Mouse (Mus musculus) spleen, postnatal 10 days (tissue): ENCODE data around the gene Khsrp.
A peak's percentile ranks its signal among the peaks of the same experiment; 100 is the strongest.

Source experiments
- DNase-seq, 2 experiments: peaks; one replicate each; pipeline ENCODE4 v3.0.0; 2021 to 2022; ENCODE audit warnings: low spot score in 2 of 2

Khsrp gene

GRCm38 (mm10) chr17:57030931-57031660 is at the start of gene Khsrp:
Khsrp (minus strand) TSS chr17:57031522.
- peak in 1 of 2 experiments; percentile 63 for DNase-seq

GRCm38 (mm10) chr17:57079919-57080318 is 48.6 kb upstream of the Khsrp start:
- no peak for DNase-seq

- peak; percentile 40 to 66 for DNase-seq
Observed at GRCm38 (mm10) chr17:57078336-57078735, 47.0 kb upstream of the Khsrp start, which contains the start of gene Dennd1c. Dennd1c (minus strand) TSS chr17:57078514.

DNA sequence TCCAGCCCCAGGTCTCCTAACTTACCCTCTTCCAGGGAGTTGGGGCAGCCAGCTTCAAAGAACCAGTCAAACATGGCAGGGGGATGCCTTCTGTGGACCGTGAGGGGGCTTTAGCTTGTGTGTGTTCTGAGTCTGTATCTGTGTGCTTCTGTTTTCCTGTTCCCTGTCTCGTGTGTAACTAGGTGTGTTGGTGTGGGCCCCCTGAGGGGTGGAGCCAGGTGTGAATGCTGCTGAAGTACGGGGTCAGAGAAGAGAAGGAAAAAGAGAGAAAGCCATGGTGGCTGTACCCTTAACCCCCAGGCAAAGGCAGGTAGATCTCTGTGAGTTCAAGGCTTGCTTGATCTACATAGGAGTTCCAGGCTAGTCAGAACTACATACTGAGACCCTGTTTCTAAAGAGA is 45.6 kb upstream of the Khsrp start:
- DNase-seq, result no peak

DNA sequence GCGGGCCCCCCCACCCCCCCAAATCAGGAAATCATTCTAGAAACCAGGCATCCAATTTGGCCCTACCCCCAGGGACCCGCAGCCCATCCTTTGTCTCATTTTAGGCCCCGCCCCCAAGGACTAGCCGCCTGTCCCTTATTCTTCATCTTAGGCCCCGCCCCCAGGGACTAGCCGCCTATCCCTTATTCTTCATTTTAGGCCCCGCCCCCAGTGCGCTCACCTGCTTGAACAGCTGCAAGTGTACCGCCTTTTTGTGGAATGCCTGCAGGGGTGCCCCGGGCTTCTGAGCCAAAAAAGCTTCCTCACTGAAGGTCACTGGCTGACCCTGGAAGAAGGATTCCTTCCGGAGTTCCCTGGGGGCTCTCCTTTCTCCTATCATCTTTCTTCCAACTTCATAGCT is 39.4 kb upstream of the Khsrp start:
- peak in 1 of 2 experiments; percentile 29 for DNase-seq

- DNase-seq, result no peak
Observed at GRCm38 (mm10) chr17:57070272-57070671, 39.0 kb upstream of the Khsrp start.

DNA sequence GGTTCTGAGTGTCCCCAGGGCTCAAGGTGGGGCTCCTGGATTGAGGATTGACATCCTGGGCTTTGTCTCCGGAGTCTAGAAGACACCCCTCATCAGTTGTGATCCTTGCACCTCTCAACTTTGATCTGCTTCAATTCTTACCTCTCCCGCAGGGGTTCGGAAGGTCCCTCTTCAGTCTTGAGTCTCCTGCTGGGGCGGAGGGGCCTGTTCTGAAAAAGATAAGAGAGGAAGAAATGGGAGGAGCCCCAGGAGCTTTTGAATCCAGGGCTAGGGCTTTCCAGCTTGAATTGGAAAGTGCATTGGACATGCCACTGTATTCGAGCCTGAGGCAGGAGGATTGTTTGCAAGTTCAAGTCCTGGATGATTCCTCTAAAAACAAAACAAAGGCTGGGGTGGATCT is 35.6 kb upstream of the Khsrp start:
- no peak for DNase-seq

GRCm38 (mm10) chr17:57063031-57063430 is 31.7 kb upstream of the Khsrp start:
- DNase-seq, result no peak

GRCm38 (mm10) chr17:57062548-57062947 is 31.2 kb upstream of the Khsrp start:
- no peak for DNase-seq

GRCm38 (mm10) chr17:57062011-57062521 is 30.7 kb upstream of the Khsrp start:
- peak in 1 of 2 experiments; percentile 39 for DNase-seq

DNA sequence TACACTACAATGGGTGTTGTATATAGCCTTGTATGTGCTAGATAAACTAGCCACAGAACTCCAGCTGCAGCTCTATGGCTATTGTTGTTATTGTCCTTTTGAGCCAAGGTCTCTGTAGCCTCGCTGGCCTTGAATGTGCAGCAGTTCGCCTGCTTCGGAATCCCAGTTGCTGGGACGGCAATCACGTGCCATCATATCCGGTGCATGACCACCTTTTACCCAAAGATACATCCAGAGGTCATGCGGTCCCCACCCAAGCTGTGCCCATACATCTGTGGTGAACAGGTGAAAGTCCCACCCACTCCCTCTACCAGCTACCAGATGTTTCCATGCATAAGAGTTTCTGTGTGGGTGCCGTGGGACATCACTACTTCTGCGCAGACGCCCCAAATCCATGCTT is 29.7 kb upstream of the Khsrp start:
- DNase-seq, result no peak

GRCm38 (mm10) chr17:57060231-57060801 is 29.0 kb upstream of the Khsrp start:
- peak; percentile 94 for DNase-seq

DNA sequence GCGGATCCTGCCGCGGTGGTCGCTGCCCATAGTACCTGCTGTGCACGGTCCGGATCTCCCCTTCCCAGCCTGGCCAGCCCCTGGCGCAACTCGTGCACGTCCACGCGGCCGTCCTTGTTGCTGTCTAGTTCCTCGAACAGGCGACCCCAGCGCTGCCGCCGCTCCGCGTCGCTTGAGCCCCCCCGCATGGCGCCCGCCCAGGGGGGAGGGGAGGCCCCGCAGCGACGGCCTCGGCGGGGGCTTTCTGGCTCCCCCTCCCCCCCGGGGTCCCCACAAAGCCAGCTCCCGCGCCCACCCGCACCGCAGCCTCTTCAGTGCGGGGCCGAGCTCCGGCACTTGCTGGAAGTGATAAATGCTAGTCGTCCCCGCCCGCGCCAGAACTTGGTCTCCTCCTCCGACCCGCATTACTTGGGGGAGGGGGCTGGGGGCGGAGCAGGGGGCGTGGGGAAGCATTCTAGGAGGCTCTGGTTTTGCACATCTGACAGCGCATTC is 28.2 kb upstream of the Khsrp start, which contains the start of gene Slc25a23:
Gene Slc25a23 (minus strand): TSS at position 378 of the 492 bp plus-strand sequence.
- DNase-seq, result peak; percentile 31 to 68

GRCm38 (mm10) chr17:57058891-57059485 is 27.7 kb upstream of the Khsrp start, which contains the start of gene Crb3:
Crb3 (plus strand) TSS chr17:57059105.
- DNase-seq, result no peak

- no peak for DNase-seq
Observed at GRCm38 (mm10) chr17:57056246-57056645, 24.9 kb upstream of the Khsrp start.

DNA sequence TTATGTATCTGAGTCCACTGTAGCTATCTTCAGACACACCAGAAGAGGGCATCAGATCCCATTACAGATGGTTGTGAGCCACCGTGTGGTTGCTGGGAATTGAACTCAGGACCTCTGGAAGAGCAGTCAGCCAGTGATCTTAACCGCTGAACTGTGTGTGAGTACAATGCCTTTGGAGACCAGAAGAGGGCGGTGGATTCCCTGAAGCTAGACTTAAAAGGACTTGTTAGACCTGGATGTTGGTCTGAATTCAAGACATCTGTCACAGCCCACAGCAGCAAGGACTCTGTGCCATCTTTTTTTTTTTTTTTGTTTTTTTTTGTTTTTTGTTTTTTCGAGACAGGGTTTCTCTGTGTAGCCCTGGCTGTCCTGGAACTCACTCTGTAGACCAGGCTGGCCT is 20.4 kb upstream of the Khsrp start:
- peak in 1 of 2 experiments; percentile 41 for DNase-seq

DNA sequence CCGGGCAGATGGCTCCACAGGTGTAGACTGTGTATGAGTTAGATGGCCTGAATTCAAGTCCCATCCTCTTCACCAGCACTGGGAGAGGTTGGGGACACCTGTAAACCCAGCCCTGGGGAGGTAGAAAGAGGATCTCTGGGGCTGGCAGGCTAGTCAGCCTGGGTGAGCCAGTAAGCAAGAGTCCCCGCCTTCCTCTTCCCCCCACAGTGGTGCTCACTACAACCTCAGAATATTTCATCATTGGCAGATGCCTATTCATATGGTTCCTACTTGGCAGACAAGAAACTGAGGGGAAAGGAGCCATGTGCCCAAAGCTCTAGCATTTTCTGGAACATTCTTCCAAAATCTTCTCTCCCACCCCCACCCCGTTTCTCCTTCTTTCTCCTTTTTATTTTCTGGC is 17.5 kb upstream of the Khsrp start:
- DNase-seq, result no peak

GRCm38 (mm10) chr17:57047406-57047805 is 16.1 kb upstream of the Khsrp start:
- DNase-seq, result no peak

DNA sequence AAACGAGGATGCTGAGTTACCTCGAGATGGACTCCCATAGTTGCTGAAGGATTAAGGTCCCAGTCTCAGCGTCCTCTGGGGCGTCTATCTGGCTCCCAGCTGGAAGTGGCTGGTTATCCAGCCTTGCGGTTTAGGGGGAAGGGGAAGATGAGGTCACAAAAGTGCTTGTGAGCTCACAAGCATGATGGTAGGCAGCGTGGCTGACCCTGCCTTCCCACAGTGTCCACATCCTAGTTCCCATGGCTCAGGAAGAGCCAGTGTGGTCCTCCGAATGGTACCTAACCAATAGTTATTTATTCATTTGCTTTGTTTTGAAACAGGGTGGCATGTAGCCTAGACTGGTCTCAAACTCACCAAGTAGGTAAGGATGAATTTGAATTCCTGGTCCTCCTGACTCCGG is 10.2 kb upstream of the Khsrp start, which contains the start of gene Slc25a41:
Gene Slc25a41 (minus strand): TSS at position 101 of the 400 bp plus-strand sequence.
- DNase-seq, result no peak

DNA sequence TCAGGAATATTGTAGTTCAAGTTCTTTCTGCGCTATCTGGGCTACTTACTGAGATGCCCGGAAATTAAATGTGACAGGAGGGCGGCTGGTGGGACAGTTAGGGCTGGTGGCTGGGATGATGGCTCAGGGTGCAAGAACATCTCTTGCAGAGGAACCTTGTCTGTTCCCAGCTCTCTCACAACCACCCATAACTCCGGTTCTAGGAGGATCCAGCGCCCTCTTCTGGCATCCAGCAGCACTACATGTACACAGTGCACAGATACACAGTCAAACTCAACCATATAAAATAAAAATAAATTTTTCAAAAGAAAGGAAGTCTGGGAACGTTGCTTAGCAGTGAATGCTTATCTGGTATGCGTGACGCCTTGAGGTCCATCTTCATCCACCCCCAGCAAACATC is 7.7 kb upstream of the Khsrp start:
- no peak for DNase-seq

DNA sequence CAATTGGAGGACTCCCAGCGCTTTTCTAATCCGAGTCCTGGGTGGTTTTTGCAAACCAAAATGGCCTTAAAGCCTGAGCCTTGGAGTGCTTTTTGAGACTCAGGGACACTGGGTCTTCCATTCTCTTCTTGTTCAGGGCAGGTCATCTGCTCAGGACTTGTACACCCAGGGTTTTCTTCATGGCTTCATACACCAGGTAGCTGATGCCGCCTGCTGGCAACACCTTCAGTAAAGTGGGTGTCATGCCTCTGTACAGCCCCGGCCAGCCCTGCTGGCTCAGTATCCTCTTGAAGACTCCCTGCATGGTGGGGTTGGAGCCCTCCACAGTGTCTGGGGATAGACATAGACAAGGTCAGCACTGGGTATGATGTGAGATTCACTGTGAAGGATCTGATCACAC is 1.5 kb upstream of the Khsrp start:
- DNase-seq, result no peak
